Mouse (Mus musculus): ENCODE data around the gene Mbnl2. TPM values are rescaled to one million over a fixed set of nuclear protein-coding genes. Genes with fewer than 3 reads are reported as not detected.

The Mbnl2 gene
- total RNA-seq, 2 experiments from 2014 or later, result 24.0 to 32.7 TPM

DNA sequence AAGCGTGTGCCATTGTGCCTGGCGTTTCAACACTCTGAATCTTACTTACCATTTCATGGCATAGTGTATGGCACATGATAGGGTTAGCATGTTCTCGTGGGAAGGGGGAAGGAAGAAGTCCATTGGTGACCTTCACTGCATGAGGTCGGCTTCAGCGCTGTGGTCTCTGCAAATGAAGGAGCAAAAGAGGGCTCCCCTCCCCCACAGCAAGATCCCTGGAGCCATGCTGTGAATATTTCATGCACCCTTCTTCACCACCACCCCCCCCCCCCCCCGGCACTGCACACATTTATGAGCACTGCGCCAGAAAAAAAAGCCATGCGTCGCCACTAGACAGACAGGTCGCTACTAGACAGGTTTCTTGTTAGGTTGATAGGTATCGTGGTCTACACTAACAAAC lies 95.2 kb downstream of the Mbnl2 start:
- no peak for ATAC-seq (replicated peaks; ENCODE audit: low FRiP score, poor library complexity, severe bottlenecking)

DNA sequence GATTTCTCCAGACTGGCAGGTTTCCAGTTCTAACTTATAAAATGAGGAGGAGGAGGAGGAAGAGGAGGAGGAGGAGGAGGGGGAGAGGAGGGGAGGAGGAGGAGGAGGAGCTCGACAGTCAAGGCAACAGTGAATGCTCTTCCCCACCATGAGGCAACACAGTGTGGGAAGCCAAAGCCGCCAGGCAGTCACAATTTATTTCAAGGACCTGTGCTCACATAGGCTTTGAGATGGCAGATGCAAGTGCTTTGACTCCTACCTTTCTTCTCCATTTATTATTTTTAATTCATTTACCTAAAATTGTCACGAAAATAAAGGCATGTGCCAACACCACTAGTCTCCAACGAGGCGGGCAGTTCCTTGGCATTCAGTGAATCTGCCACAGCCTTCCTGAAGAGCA lies 95.7 kb downstream of the Mbnl2 start:
- ATAC-seq (replicated peaks; ENCODE audit: low FRiP score, poor library complexity, severe bottlenecking), result no peak

DNA sequence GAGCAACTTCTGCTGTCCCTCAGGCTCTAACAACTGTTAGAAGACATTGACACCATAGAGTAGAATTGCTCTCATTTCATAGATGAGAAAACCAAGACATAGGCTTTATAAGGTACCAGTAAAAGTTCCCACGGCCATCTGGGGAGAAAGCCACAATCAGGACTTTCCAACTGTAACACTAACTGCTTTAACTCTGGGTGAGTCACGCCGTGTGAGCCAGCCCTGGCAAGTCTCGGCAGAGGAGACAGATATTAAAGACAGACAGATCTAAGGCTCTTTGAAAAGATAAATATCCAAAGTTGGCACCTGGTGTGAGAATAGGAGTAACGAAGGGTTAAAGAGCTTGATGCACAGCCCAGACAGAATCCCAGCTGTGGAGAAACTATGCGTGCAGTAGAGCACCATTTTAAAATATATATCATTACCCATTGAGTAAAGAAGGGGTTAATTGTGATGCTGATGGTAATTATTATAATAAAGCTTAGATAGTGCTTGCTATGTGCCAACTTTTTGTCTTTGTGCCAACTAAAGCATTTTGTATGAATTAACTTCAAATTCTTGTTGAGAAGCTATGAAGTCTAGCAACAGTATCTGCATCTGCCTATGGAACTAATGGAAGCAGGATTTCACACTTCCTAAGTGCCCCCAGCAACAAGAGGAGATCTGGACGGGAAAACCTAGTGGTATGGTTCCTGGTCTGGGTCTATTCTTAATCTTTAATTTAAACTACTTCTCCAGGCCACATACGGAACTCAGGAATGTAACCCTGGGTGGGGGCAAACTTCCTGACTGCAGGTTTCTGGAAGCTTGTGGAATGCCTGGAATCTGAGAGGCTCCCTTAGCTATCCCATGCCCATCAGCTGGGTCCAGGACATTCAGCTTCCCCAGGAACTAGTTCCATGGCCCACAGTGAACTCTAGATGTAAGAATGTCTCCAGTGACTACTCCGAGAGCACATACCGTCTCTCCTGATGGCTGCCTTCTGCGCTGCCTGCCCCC lies 97.9 kb downstream of the Mbnl2 start:
- ATAC-seq (replicated peaks; ENCODE audit: low FRiP score, poor library complexity, severe bottlenecking), result no peak

DNA sequence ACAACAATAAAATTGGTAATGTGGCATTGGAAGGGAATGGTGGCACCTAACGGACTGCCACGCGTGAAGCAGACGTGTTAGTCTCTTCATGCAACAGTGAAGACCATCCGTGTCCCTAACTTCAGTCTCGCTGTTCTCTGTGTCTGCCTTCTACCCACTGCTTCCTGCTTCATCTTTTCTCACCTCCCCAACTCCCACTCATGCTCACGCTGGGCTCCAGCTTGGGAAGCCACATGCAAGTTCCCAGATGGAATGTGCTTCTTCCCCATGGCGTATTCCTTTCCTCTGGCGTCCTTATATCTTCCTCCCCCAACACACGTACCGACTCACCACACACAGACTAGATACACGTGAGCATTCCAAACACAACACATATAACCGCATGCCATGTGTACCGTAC lies 99.3 kb downstream of the Mbnl2 start:
- no peak for ATAC-seq (replicated peaks; ENCODE audit: low FRiP score, poor library complexity, severe bottlenecking)

DNA sequence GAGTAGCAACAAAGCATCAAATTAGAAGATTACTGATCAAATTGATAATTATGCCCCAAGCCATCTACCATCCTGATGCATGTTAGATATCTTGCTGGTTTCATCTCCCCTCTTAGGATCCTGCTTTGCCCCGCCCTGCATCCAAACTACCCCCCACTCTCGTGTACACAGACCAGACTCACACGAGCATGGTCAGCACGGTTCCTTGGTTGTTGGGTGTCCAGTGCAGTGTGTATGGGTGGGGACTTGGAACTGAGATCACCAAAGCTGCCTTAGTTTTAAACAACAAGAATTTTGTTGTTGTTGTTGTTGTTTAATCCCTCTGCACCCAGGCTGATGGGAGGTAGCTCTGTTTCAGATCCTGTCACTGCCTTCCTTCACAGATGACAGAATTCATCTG lies 101.7 kb downstream of the Mbnl2 start:
- ATAC-seq (replicated peaks; ENCODE audit: low FRiP score, poor library complexity, severe bottlenecking), result no peak

DNA sequence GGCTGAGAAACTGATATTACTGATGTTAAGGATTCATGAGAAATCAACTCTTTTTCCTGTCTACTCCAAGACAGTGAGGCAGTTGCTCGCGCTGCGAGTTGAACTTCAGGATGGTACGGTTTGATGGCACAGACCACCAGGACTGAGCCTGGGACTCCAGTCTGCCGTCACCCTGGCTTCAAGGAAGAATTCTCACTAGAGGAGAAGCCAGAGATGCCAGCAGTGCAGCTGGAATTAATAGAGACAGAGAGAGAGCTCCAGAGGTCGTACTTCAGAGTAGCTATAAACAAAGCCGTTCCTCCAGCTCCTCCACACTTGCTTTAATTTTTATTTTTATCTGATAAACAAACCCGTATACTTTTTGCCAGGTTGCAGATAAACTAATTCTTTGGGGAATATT lies 102.5 kb downstream of the Mbnl2 start:
- ATAC-seq (replicated peaks; ENCODE audit: low FRiP score, poor library complexity, severe bottlenecking), result no peak

DNA sequence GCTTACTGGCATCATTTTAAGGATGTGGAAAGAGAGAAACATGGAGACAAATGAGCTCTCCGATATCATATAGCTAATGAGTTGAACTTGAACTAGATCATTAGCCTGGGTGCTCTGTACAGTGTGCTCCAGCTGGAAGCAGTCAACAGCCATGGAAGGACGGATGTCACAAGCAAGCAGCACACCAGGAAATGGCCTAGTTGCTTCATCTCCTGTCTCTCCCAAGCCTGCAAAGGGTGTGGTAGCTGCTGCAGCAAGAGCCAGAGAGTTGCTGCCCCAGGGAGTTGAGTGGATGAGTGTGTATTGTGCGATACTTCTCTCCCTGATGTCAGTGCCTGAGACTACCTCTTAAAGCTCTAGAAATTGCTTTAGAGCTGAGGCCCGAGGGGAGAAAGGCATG lies 104.2 kb downstream of the Mbnl2 start:
- ATAC-seq (replicated peaks; ENCODE audit: low FRiP score, poor library complexity, severe bottlenecking), result no peak

DNA sequence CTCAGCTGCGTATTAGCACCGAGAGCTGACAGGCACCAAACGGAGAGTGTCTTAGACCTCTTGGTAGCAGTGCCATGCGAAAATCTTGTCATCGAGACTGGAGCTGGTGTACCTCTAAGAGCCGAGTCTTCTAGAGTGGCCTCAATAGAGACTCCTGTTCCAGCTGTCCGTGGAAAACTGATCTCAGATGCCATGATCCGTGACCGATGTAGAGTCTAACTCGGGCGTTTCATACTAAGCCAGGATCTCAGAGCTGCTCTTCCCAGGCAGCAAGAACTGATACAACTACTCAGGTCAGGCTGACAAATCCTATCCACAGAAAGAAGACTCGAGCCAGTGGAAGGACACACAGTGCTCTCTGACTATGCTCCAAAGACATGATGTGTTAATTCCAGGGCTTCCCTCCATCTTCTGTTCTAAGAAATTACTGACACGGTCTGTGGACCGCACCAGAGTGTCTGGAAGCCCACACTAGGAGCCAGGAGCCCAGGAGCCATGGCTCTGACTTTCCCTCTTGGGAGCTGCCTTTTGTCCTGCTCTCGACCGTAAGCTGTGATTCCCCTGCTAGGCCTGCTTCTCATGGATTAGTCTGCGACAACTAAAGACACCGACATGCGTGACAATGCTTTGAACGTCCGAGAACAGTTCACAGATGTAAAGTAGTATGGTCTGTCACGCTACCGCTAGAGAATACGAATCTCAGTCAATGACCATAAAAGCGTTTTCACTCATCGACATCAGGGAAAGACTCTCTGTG lies 106.1 kb downstream of the Mbnl2 start:
- ATAC-seq (replicated peaks; ENCODE audit: low FRiP score, poor library complexity, severe bottlenecking), result no peak

DNA sequence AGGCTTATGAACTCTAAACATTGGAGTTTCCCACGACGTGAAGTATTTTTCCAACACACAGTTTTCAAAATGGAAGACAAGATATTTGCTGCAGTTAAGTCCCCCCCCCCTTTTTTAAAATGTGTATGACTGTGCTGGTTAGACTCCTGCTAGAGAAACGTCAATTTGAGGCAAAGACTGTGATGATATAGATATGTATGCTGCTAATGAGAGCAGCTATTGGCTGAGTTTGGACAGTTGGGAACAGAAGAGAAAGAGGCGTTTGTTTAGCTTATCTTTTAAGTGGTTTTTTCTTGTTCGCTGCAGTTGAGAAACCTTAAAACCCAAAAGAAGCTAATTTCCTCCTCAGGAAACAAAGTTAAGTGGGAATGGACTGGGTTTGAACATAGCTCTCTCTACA lies 106.7 kb downstream of the Mbnl2 start:
- ATAC-seq (replicated peaks; ENCODE audit: low FRiP score, poor library complexity, severe bottlenecking), result no peak

DNA sequence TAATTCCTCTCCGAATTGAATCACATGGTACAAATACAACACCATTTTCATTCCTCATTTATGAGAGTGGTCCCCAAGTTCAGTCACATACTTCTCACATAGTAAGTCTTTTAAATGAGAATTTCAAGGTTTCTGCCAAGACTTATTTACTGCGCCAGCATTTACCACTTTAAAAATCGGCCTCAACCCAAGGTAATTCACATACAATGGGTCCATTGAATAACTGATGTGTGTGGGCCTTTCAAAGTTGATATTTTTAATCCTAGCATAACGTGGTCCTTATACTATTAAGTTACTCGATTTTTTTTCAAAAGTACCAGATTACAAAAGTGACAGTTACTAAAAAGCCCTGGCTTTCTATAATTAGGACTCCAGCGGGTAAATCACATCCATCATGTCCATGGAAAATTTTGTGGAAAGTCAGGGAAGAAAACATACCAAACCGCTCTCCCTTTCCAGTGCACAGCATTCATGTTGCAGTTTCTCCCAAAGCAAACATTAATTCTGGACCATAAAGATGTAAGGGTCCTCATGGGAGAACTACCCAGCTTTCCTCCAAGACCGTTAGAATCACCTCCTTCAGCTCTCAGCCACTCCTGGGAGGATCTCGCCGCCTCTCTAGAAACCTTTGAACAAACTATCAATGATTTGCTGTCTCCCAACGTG lies 107.8 kb downstream of the Mbnl2 start:
- ATAC-seq (replicated peaks; ENCODE audit: low FRiP score, poor library complexity, severe bottlenecking), result no peak

DNA sequence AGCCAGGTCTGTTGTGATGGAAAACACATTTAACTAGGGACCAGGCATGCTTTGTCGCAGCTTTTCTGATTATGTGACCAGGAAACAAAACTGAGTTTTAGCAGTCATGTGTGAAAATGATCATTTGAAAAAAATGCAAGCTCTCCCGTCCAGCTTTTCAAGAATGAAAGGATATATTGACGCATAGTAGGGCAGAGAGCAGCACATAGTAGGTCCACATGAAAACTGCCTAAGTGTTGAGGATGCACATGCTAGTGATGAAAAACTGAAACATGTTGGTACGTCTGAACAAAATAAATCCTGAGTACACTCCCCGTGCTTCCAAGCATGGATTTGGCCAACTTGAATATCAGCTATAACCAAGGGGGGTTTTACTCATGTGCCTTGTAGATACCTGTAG lies 109.1 kb downstream of the Mbnl2 start:
- no peak for ATAC-seq (replicated peaks; ENCODE audit: low FRiP score, poor library complexity, severe bottlenecking)

DNA sequence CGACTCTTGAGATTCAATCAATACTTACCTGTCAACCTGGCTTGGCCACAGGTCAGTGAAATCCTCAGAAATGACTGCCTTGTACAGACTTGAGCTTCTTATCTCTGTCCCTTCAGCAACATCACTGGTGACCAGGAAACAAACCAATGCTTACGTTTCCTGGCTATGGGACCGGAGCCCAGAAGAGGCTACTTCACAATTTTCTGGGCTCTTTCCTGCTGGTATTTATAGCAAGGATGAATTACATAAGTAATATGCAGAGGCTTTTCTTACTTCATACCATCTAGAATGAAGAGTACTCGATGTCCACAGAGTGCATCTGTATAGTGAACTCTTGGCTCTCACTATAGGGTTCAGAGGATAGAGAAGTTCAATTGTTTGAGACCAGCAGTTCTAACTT lies 111.8 kb downstream of the Mbnl2 start:
- no peak for ATAC-seq (replicated peaks; ENCODE audit: low FRiP score, poor library complexity, severe bottlenecking)

DNA sequence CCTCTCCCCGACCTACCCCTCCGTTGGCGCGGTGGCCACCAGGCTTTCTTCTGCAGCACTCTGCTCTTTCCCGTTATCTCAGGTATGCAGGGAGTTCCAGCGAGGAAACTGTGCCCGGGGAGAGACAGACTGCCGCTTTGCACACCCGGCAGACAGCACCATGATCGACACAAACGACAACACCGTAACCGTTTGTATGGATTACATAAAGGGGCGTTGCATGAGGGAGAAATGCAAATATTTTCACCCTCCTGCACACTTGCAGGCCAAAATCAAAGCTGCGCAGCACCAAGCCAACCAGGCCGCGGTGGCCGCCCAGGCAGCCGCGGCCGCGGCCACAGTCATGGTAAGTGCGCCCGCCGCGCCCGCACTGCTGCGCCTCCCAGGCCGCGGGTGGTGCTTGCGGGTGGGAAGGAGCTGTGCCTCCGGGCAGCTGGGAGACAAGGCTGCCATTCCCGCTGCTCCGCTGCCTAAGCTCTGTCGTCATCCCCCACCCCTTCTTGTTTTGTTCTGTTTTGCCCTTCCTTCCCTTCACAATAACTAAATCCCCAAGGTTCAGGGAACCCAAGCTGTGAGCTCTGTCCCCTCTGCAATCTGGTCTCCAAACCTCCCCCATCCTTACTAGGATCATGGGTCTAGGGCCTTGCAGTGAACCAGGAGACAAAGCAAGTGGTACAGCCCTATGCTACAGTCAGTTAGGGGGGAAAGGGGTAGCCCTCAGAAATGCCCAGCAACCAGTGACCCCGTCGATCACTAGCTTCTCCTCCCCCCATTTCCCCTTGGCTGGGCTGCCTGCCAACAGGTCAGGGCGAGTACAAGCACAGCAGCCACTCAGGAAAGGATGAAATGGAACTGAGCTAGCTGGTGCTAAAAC lies 113.6 kb downstream of the Mbnl2 start:
- no peak for ATAC-seq (replicated peaks; ENCODE audit: low FRiP score, poor library complexity, severe bottlenecking)

DNA sequence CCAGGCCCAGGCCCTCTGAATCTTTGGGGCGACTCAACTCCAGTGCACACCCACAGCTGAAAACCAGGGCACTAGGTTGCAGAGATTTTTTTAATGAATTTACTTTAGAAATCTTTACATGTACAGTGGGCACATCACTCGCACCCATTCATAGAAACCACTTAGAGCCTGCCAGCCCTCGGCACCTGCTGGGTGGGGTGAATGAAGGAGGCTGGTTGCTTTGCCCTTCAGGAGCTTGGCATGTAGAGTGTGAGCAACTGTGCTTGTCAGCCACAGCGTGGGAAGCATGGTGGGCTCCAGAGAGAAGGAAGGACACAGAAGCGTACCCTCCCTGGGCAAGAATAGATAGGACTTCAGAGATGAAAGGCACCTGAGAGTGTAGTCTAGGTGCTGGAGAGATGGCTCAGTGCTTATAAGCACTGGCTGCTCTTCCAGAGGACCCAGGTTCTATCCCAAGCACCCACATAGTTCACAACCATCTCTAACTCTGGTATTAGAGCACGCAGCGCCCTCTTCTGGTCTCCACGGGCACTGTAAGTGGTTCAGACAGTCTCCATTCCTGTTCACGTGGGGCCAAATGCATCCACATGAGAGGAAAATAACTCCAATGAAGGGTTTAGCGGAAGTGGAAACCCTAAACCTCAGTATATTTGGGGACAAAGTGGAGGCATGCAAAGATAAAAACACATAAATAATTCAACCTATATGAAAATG lies 114.9 kb downstream of the Mbnl2 start:
- ATAC-seq (replicated peaks; ENCODE audit: low FRiP score, poor library complexity, severe bottlenecking), result no peak

DNA sequence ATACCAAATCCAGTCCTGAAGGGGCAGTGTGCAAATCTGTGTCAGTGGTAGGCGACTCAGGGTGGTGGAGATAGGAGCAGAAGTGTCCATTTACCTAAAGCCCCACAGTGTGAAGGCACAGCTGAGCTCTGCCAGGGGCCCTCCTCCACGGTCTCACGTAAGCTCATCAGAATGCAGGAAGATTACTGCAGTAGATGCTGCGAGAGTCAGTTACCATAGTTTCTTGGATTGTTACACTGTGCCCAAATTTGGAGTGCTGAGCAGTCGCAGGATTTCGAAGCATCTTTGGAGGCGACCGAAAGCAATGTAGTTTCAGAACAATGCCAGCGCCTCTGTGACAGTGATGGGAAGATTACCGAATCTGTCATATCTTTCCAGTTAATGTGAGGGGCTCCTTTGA lies 116.2 kb downstream of the Mbnl2 start:
- ATAC-seq (replicated peaks; ENCODE audit: low FRiP score, poor library complexity, severe bottlenecking), result no peak

DNA sequence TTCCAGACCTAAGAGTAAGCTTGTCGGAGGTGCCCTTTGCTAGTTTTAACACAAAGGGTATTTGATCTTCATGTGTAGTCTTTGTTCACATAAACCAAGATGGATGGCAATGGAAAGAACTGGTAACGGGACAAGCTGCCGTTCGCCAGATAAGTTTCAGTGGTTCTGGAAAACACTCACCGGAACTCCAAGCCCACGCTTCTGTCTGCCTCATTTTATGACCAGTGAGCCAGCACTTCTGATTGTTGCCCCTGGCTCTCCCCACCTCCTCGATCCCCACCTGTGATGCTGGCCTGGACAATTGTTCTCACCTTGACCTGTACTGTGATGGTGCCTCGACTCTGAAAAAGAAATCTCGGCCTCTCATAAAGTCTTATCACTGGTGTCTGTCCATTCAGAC lies 117.0 kb downstream of the Mbnl2 start:
- no peak for ATAC-seq (replicated peaks; ENCODE audit: low FRiP score, poor library complexity, severe bottlenecking)

DNA sequence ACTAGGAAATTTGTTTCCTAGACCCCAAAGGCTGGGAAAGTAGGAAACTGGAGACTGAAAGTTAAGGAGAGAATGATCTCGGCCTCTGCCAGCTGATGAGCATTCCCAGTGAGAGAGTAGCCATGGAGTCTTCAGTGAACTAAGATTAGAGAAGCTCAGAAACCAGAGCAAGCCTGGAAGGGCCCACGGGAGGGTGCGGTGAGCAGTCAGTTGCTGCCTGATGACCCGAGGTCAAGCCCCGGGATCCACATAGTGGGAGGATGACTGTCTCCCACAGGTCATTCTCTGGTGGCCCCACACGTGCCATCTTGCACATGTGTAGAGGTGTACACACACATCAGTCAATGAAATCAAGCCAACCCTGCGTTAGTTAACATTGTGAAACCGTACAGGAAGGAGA lies 118.0 kb downstream of the Mbnl2 start:
- ATAC-seq (replicated peaks; ENCODE audit: low FRiP score, poor library complexity, severe bottlenecking), result no peak

DNA sequence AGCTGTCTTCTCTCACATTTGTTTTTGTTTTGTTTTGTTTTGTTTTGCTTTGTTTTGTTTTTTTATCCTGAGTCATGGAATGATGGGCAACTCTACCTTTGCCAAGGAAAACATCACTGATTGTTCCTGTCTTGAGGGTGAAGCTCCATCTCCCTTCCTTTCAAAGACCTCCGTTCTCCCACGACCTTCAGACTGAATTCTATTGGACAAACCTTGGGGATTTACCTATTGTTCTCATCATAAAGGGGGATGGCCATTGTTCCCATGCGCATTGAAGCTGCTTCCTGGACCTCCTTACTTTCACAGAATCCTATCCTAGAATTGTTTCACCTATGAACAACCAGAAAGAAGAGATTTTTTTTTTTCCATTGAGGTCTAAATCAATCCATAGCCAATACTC lies 118.7 kb downstream of the Mbnl2 start:
- ATAC-seq (replicated peaks; ENCODE audit: low FRiP score, poor library complexity, severe bottlenecking), result no peak

DNA sequence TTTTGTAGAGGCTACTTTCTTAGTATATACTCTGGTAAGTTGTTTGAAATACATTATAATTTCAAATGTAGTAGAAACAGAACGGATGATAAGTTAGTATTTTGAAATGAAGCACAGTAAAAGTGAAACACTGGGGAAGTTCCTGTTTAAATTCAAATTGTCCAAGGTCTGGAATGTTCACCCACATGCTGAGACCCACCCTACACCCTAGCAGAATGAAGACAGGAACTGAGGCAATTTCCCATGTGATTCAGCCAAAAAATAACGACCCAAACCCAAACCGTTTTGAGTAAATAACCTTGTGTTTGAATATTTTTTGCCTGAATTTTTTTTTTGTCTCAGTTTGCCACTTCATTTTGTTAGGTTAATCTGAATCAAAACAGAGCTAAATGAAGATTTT lies 119.4 kb downstream of the Mbnl2 start:
- ATAC-seq (replicated peaks; ENCODE audit: low FRiP score, poor library complexity, severe bottlenecking), result no peak

All from erythroid progenitor cell, adult 5-6 weeks (primary cell).